Mouse (Mus musculus) embryonic facial prominence, embryonic 11.5 days (tissue): ENCODE data around the gene Pou4f2. TPM values are rescaled to one million over a fixed set of nuclear protein-coding genes. Genes with fewer than 3 reads are reported as not detected.
A peak's percentile ranks its signal among the peaks of the same experiment; 100 is the strongest.

Experiments
- ATAC-seq: fragments of 200-750 bp; cut with Nextera tagmentation; replicated peaks from 2 replicates; pipeline ENCODE4 v1.8.0; 2017; ENCODE audit warnings: low read depth; ENCODE audit not compliant: insufficient number of reproducible peaks, low FRiP score, low TSS enrichment
- DNase-seq: peaks from one replicate; pipeline ENCODE4 v3.0.0-alpha.2; 2015; ENCODE audit warnings: low spot score
- H3K27ac ChIP-seq: fragments of 300-500 bp; sonication (generic); replicated peaks from 2 replicates; pipeline ENCODE4 v1.5.1; 2014; ENCODE audit warnings: mild to moderate bottlenecking, low read depth, low read length, control low read depth
- H3K27me3 ChIP-seq: fragments of 300-500 bp; sonication (generic); 2 replicates; pipeline ENCODE4 v1.6.1; 2014; ENCODE audit warnings: mild to moderate bottlenecking, low read length, moderate library complexity, mixed read lengths; ENCODE audit not compliant: control insufficient read depth, insufficient read depth
- H3K36me3 ChIP-seq: fragments of 300-500 bp; sonication (generic); replicated peaks from 2 replicates; pipeline ENCODE4 v1.6.1; 2014; ENCODE audit warnings: low read depth, mild to moderate bottlenecking, low read length, moderate library complexity, mixed read lengths; ENCODE audit not compliant: control insufficient read depth, insufficient read depth
- H3K4me1 ChIP-seq: fragments of 300-500 bp; sonication (generic); 2 replicates; pipeline ENCODE4 v1.6.1; 2014; ENCODE audit warnings: low read length, mixed read lengths; ENCODE audit not compliant: control insufficient read depth, insufficient read depth
- H3K4me2 ChIP-seq: fragments of 300-500 bp; sonication (generic); 2 replicates; pipeline ENCODE4 v1.6.1; 2014; ENCODE audit warnings: low read depth, mild to moderate bottlenecking, control low read depth, low read length, moderate library complexity
- H3K4me3 ChIP-seq: fragments of 300-500 bp; sonication (generic); 2 replicates; pipeline ENCODE4 v1.5.1; 2014; ENCODE audit warnings: low read depth, low read length, control low read depth
- H3K9ac ChIP-seq: fragments of 300-500 bp; sonication (generic); replicated peaks from 2 replicates; pipeline ENCODE4 v1.6.1; 2014; ENCODE audit warnings: mild to moderate bottlenecking, control low read depth, low read length
- H3K9me3 ChIP-seq: fragments of 300-500 bp; sonication (generic); replicated peaks from 2 replicates; pipeline ENCODE4 v1.6.1; 2016; ENCODE audit warnings: mild to moderate bottlenecking, low read length, inconsistent platforms, mixed read lengths; ENCODE audit not compliant: control insufficient read depth
- WGBS: fragments of 180-500 bp; shearing (Covaris S2); extraction: QIAGEN DNeasy Blood & Tissue Kit; methylation state at CpG from one replicate; pipeline ENCODE4 v1.1.7; 2014; 5-methylcytosine and 5-hydroxymethylcytosine counted together
- polyA plus RNA-seq: library from polyadenylated mRNA; unstranded; fragments of >200 nt; fragmentation: Nextera tagmentation; extraction: Ambion mirVana; gene quantifications from 2 replicates; pipeline ENCODE4 v1.2.1, GENCODE M21; 2014

Gene Pou4f2
- polyA plus RNA-seq, 1 experiment from 2014 or later: 0.21 TPM

- H3K4me2 ChIP-seq: no peak overlapping the region
- H3K9ac ChIP-seq: no peak overlapping the region
- no peak for ATAC-seq
- H3K36me3 ChIP-seq: no peaks in the 10 kb centered on the region
- no peaks in the 10 kb centered on the region; the same call in 1 of the 2 replicates for H3K4me1 ChIP-seq
- H3K4me3 ChIP-seq: no peak overlapping the region
- peaks cover 53% of the 10 kb centered on the region for H3K27me3 ChIP-seq
- H3K27ac ChIP-seq: no peak overlapping the region
- DNase-seq: no peak
- 2% methylated on average over 11 of the region's 11 CpGs for WGBS
- no peaks in the 10 kb centered on the region for H3K9me3 ChIP-seq
These were observed 8.3 kb downstream of the Pou4f2 start for GRCm38 (mm10) chr8:78428148-78428547.

GRCm38 (mm10) chr8:78427769-78428130 is 8.7 kb downstream of the Pou4f2 start:
- Histone ChIP-seq H3K27ac (no peak overlapping the region), H3K4me1 (no peaks in the 10 kb centered on the region; the same call in 1 of the 2 replicates), H3K36me3 (no peaks in the 10 kb centered on the region), H3K9me3 (no peaks in the 10 kb centered on the region), H3K4me2 (no peak overlapping the region), H3K4me3 (no peak overlapping the region; the same call in 1 of the 2 replicates), H3K27me3 (peaks cover 56% of the 10 kb centered on the region), H3K9ac (no peak overlapping the region)
- DNase-seq: no peak
- WGBS: 1% methylated on average over 8 of the region's 8 CpGs
- no peak for ATAC-seq

GRCm38 (mm10) chr8:78426875-78427768 is 9.3 kb downstream of the Pou4f2 start:
- no peak overlapping the region for H3K4me2 ChIP-seq
- H3K27me3 ChIP-seq: peaks cover 50% of the 10 kb centered on the region
- H3K4me1 ChIP-seq: no peaks in the 10 kb centered on the region; the same call in 1 of the 2 replicates
- H3K36me3 ChIP-seq: no peaks in the 10 kb centered on the region
- H3K4me3 ChIP-seq: no peak overlapping the region; the same call in 1 of the 2 replicates
- ATAC-seq (no peak; the same call in 1 of the 2 replicates), DNase-seq (no peak)
- no peak overlapping the region for H3K9ac ChIP-seq
- WGBS: under 1% methylated on average over 32 of the region's 32 CpGs
- no peaks in the 10 kb centered on the region for H3K9me3 ChIP-seq
- no peak overlapping the region for H3K27ac ChIP-seq

- Histone ChIP-seq H3K4me1 (no peaks in the 10 kb centered on the region; the same call in 1 of the 2 replicates), H3K27me3 (peaks cover 44% of the 10 kb centered on the region), H3K4me3 (no peak overlapping the region), H3K36me3 (no peaks in the 10 kb centered on the region), H3K9me3 (no peaks in the 10 kb centered on the region), H3K9ac (no peak overlapping the region), H3K27ac (no peak overlapping the region), H3K4me2 (no peak overlapping the region)
- DNase-seq (no peak), ATAC-seq (no peak; the same call in 1 of the 2 replicates)
- under 1% methylated on average over 10 of the region's 10 CpGs for WGBS
These were observed 10.0 kb downstream of the Pou4f2 start for GRCm38 (mm10) chr8:78426455-78426854.

- no peak for DNase-seq
- Histone ChIP-seq H3K4me2 (no peak overlapping the region), H3K4me1 (no peaks in the 10 kb centered on the region; the same call in 1 of the 2 replicates), H3K9me3 (no peaks in the 10 kb centered on the region), H3K27ac (no peak overlapping the region), H3K36me3 (no peaks in the 10 kb centered on the region), H3K27me3 (peaks cover 42% of the 10 kb centered on the region), H3K4me3 (no peak overlapping the region), H3K9ac (no peak overlapping the region)
- WGBS: 0% methylated on average over 1 of the region's 1 CpGs
- no peak for ATAC-seq
These were observed 12.5 kb downstream of the Pou4f2 start for GRCm38 (mm10) chr8:78423937-78424336.

- peak overlapping the region; percentile 66 for H3K4me2 ChIP-seq
- no peak overlapping the region for H3K27ac ChIP-seq
- H3K27me3 ChIP-seq: peaks cover 10% of the 10 kb centered on the region
- DNase-seq (peak; percentile 24), ATAC-seq (peak; percentile 56; the same call in 1 of the 2 replicates)
- no peak overlapping the region for H3K9ac ChIP-seq
- peak overlapping the region; percentile 27 for H3K4me3 ChIP-seq
- no peaks in the 10 kb centered on the region for H3K4me1 ChIP-seq
- WGBS: under 1% methylated on average over 19 of the region's 19 CpGs
- H3K36me3 ChIP-seq: no peaks in the 10 kb centered on the region
- H3K9me3 ChIP-seq: no peaks in the 10 kb centered on the region
These were observed 16.3 kb downstream of the Pou4f2 start for GRCm38 (mm10) chr8:78420101-78420503.

- Histone ChIP-seq H3K4me2 (no peak overlapping the region), H3K27ac (no peak overlapping the region), H3K4me3 (no peak overlapping the region), H3K36me3 (no peaks in the 10 kb centered on the region), H3K27me3 (peaks cover 3% of the 10 kb centered on the region; the same call in 1 of the 2 replicates), H3K4me1 (no peaks in the 10 kb centered on the region), H3K9ac (no peak overlapping the region), H3K9me3 (no peaks in the 10 kb centered on the region)
- WGBS: 20% methylated on average over 4 of the region's 4 CpGs
- DNase-seq: no peak
- ATAC-seq: no peak
These were observed 17.2 kb downstream of the Pou4f2 start for GRCm38 (mm10) chr8:78419272-78419671.

DNA sequence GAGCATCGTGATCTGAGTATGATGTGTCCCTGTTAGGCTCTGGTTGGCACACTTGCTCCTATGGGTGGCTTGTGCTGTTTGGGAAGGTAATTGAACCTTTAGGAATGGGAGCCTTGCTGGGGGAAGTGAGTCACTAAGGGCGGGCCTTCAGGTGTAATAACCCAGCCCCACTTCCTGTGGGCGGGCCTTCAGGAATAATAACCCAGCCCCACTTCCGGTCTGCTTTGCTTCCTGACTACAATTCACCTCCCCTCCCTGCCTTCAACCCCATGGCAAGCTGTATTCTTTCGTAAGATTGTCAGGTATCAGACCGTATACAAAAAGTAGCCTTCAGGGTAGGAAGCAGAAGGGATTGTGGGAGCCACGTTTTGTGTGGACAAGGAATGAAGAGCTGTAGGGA is 45.7 kb downstream of the Pou4f2 start:
- Histone ChIP-seq H3K9ac (no peak overlapping the region), H3K36me3 (no peaks in the 10 kb centered on the region), H3K9me3 (no peaks in the 10 kb centered on the region), H3K27me3 (no peaks in the 10 kb centered on the region), H3K27ac (no peak overlapping the region), H3K4me2 (no peak overlapping the region), H3K4me1 (no peaks in the 10 kb centered on the region), H3K4me3 (no peak overlapping the region)
- DNase-seq: no peak
- WGBS: 86% methylated on average over 7 of the region's 7 CpGs
- no peak for ATAC-seq
